In genomic region chr10:88669719-88670118, GRCm38 (mm10) we compare ENCODE assay signal across 9 mouse cellular contexts. TPM values are rescaled to one million over a fixed set of nuclear protein-coding genes. Genes with fewer than 3 reads are reported as not detected.
DNase-seq lines count a peak whose midpoint lies in the region; ATAC-seq and TF ChIP-seq lines count a peak whose summit lies in the region.
"Had no signal": no experiment of that assay in that cellular context is flagged by ENCODE, and none has a peak within 500 bp of the region (broad histone marks: within the 10 kb centered on the region; RNA-seq: fewer than 3 reads in every experiment).

No protein-coding gene starts in this region.

- H3K4me1 ChIP-seq in heart, adult 2 months (ENCODE audit: control insufficient read depth, insufficient read depth, low read length), result no peaks in the 10 kb centered on the region
- H3K4me1 ChIP-seq in forebrain, embryonic 11.5 days (replicated peaks; ENCODE audit: control insufficient read depth, insufficient read depth, low read length), result no peaks in the 10 kb centered on the region

- H3K27ac ChIP-seq in heart, adult 2 months, result no peak overlapping the region
- no peak overlapping the region for H3K27ac ChIP-seq in forebrain, embryonic 11.5 days (ENCODE audit: low read depth, low read length)

- intact Hi-C loops in heart, adult 2 months (cut with DNase I), result loop anchor here (2.0 to 10.0 kb wide), 3 partner anchors 117 to 292 kb away; partner anchors contain the start of genes Dram1, Gnptab and Sycp3
- intact Hi-C loops in heart, postnatal 25 days (cut with DNase I), result loop anchor here (5.0 kb wide), 2 partner anchors 117 to 292 kb away; partner anchors contain the start of genes Dram1 and Gnptab

- no peaks in the 10 kb centered on the region for H3K27me3 ChIP-seq in heart, adult 2 months (ENCODE audit: control insufficient read depth, insufficient read depth, low read length)
- H3K27me3 ChIP-seq in forebrain, embryonic 11.5 days (ENCODE audit: control insufficient read depth, insufficient read depth, low read length), result no peaks in the 10 kb centered on the region

- TF ChIP-seq POLR2A in heart, adult 2 months (IDR thresholded peaks at IDR 0.05; ENCODE audit: insufficient read depth, low read depth, low read length), result no peak

- peak; percentile 4 to 23 for DNase-seq in heart, adult 2 months
- DNase-seq in heart, postnatal 25 days (ENCODE audit: low spot score), result no peak
- DNase-seq in spleen, adult 18-20 months, result peak; percentile 7 to 28
- no peak for DNase-seq in spleen, postnatal 4 days (ENCODE audit: low spot score in 2 of 2)
- DNase-seq in naive thymus-derived CD4-positive, alpha-beta T cell, adult 2 months (ENCODE audit: low read depth), result peak; percentile 2
- no peak for DNase-seq in thymus, postnatal 14 days
- no peak for DNase-seq in forebrain, embryonic 11.5 days (ENCODE audit: low spot score)

- H3K79me2 ChIP-seq in heart, adult 2 months (replicated peaks; ENCODE audit: control insufficient read depth, insufficient read depth, low read length), result no peaks in the 10 kb centered on the region

- H3K9me3 ChIP-seq in forebrain, embryonic 11.5 days (ENCODE audit: control insufficient read depth, low read length), result no peaks in the 10 kb centered on the region

- no peak overlapping the region for H3K9ac ChIP-seq in heart, adult 2 months (ENCODE audit: low read depth, low read length)
- H3K9ac ChIP-seq in forebrain, embryonic 11.5 days (ENCODE audit: low read length), result no peak overlapping the region

- H3K4me2 ChIP-seq in forebrain, embryonic 11.5 days (ENCODE audit: low read depth, low read length, severe bottlenecking), result no peak overlapping the region

- H3K4me3 ChIP-seq in heart, adult 2 months, result no peak overlapping the region
- H3K4me3 ChIP-seq in forebrain, embryonic 11.5 days (ENCODE audit: low read depth, low read length), result no peak overlapping the region

- TF ChIP-seq CTCF in heart, adult 2 months (IDR thresholded peaks at IDR 0.05), result peak; percentile 80

- H3K36me3 ChIP-seq in heart, adult 2 months (ENCODE audit: control insufficient read depth, insufficient read depth, low read length), result no peaks in the 10 kb centered on the region
- H3K36me3 ChIP-seq in forebrain, embryonic 11.5 days (ENCODE audit: control insufficient read depth, insufficient read depth, low read length), result no peaks in the 10 kb centered on the region

- WGBS in heart, adult 2 months, result 28% methylated on average over 1 of the region's 1 CpGs
- 54% methylated on average over 1 of the region's 1 CpGs for WGBS in forebrain, embryonic 11.5 days

- peak; percentile 66 for ATAC-seq in granulocyte monocyte progenitor cell, adult 5-6 weeks (replicated peaks; ENCODE audit: poor library complexity, severe bottlenecking)
- no peak for ATAC-seq in forebrain, embryonic 11.5 days (replicated peaks; ENCODE audit: low FRiP score)

- no peak for TF ChIP-seq EP300 in heart, adult 2 months (IDR thresholded peaks at IDR 0.05; ENCODE audit: insufficient read depth, low read depth, low read length)

RNA-seq across cellular contexts. Expression of gene Spic, which starts 15.1 kb away (rescaled TPM):
- under 1 TPM in 1 of 2 experiments, not detected in 1; 0.31 TPM for total RNA-seq in heart, adult 2 months (2021)
- 0.04 TPM in 1 of 2 replicates, not detected in the other for polyA plus RNA-seq in heart, adult 2 months (2012; rRNA removed)
- under 1 TPM in 1 of 2 experiments, not detected in 1; 0.29 TPM for total RNA-seq in heart, postnatal 25 days (2021)
- total RNA-seq in granulocyte monocyte progenitor cell, adult 5-6 weeks (2014; fragmentation: Nextera tagmentation), result 1.9 TPM in 1 of 2 replicates, not detected in the other
- 3.1 TPM in 1 of 2 replicates, not detected in the other for total RNA-seq in granulocyte monocyte progenitor cell, adult 5-6 weeks (2017)
- polyA plus RNA-seq in forebrain, embryonic 11.5 days (2014; fragmentation: Nextera tagmentation; extraction: Ambion mirVana), result not detected in 2 replicates
- polyA plus RNA-seq: testis, adult 2 months had no signal

Comparison
In these comparisons a context has a peak if more than half of its experiments do, and no peak if none do; other contexts are left out.
1. DNase-seq: peak in heart, adult 2 months (2 of 2), spleen, adult 18-20 months (2 of 2) and naive thymus-derived CD4-positive, alpha-beta T cell, adult 2 months (single experiment); none in heart, postnatal 25 days (single experiment), spleen, postnatal 4 days (0 of 2), thymus, postnatal 14 days (single experiment) and forebrain, embryonic 11.5 days (single experiment).